Mouse (Mus musculus) gastrocnemius, adult 18-20 months (tissue): ENCODE data around the gene Phlda1. TPM values are rescaled to one million over a fixed set of nuclear protein-coding genes. Genes with fewer than 3 reads are reported as not detected.

ENCODE experiments used
- DNase-seq: peaks from one replicate; pipeline ENCODE4 v3.0.0; 2021; ENCODE audit warnings: low spot score
- total RNA-seq, 2 experiments: library from RNA; stranded (reverse); gene quantifications; 2 replicates each; pipeline ENCODE4 v1.2.3; 2021

Phlda1 gene
- total RNA-seq, 2 experiments from 2014 or later = 2.7 to 4.7 TPM

DNA sequence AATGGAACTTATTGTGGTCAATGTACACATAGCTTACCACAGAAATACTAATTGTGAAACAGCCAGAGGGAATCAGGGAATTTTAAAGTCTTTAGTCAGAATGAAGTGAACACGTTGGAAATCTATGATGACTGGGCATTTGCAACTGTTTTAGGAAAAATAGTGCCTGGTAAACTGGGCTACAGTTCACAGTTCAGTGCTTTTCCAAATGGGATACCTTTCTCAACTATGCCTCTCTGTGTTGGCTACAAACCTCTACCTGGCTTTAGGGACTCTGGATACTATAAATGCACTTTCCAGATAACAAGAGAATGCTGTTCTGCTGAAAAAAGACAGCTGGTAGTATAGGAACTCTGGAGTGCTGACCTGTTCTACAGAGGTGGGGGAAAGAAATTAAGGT lies 1.5 kb upstream of the Phlda1 start:
- no peak for DNase-seq

DNA sequence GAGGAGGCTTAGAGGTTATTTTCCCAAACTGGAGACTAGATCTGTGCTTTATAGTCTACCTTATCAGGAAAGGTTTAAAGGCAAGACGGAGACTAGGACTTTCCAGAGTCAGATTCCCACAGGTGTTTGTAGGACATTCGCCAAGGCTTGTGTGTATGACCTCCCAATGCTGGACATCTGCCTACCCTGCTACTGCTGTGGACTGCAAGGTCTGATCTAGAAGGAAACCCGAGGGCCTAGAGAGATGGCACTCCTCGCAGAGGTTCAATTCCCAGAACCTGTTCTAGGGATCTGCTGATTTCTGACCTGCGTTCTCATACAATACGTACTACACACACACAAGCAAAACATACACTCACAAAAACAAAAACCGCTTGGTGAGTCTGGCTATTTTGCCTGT lies 680 bp upstream of the Phlda1 start:
- DNase-seq = no peak

DNA sequence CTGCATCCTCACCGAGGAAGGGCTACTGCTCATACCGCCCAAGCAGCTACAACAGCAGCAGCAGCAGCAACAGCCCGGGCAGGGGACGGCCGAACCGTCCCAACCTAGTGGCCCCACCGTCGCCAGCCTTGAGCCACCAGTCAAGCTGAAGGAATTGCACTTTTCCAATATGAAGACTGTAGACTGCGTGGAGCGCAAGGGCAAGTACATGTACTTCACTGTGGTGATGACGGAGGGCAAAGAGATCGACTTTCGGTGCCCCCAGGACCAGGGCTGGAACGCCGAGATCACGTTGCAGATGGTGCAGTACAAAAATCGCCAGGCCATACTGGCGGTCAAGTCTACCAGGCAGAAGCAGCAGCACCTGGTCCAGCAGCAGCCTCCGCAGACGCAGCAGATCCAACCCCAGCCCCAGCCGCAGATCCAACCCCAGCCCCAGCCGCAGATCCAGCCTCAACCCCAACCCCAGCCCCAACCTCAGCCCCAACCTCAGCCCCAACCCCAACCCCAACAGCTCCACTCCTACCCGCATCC lies 907 bp downstream of the Phlda1 start:
- DNase-seq = peak; percentile 44

DNA sequence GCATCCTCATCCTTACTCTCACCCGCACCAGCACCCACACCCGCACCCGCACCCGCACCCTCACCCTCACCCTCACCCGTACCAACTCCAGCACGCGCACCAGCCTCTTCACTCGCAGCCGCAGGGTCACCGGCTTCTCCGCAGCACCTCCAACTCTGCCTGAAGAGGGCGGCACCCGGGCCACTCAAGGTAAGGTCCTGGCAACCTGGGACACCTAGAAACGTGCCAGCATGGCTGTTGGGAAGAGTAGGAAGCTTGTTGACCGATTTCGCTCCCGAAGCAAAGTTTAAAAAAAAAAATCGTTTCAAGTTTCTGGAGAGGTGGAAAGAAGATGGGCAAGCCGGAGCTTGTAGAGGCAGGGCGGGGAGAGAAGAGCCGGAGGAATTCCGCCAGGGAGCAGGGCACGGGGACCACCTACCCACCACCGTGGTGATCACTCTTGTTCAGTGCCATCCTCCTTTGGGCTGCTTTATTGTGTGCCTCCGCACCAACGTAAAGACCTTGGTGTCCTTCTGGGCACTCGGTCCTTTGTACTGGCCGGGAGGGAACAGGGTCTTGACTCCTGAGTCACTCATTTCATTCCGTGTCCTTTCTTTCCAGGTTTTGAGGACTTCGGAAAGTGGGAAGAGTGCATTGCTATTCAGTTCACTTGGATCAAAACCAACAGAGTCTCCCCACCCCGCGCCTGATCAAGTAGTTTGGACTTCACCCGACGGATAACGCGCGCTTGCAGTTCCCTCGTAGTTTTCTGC lies 1.6 kb downstream of the Phlda1 start:
- peak; percentile 58 for DNase-seq

DNA sequence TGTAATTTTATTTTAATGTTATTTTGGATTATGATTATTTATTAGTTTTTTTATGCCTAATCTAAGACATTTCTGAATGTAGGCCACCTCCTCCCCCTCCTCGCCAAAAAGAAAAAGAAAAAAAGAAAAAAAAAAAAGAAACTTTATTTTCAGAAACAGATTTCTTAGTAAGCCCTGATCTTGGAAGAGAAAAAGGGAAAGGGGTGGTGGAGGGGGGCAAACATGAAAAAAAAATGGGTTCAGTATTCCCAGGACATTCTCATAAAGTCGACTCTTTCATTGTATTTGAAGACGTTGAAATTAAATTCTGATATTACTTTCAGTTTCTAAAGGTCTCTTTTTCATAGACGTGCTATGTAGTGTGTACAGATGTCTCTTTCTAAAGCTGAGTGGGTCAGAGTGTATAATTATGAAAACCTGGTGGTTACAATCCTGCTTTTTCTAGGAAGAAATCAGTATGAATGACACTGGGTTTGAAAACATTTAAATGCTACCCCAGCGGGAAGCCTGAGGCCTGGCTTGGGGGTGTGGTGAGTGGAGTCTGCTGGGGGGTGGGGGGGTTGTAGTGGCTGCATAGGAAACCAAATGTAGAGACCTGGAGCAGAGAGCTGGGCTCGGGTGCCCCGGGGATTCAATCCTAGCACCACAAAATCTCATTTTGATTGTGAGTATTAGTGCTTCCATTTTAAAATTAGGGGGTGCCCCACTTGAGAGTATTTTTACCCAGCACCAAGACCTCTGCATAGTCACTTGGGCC lies 2.4 kb downstream of the Phlda1 start:
- DNase-seq = no peak

DNA sequence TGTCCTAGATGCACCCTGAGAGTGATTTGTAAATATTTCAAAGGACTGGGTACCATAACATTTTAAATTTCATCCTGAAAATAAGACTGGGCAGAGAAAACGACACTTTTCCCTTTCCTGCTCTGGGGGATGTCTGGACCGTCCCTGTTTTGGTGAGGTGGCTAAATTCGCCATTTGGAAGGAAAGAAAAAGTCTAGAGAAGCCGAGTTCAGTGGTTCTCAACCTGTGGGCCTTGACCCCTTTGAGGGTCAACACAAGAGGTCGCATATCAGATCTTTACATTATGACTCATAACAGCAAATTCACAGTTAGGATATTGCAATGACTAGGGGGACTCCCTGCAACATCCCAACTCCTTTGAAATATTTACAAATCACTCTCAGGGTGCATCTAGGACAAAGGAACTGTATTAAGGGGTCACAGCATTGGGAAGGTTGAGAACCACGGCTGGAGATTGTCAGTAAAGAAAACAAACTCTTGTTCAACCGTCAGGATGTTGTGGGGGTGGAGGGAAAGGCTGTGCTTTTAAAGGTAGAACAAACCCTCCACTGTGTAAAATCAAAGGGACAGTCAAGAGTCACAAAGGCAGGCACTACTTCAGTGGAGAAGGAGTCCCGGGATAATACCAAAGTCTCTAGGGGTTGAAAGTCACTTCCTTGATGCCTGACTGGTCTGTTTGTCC lies 3.2 kb downstream of the Phlda1 start:
- no peak for DNase-seq

DNA sequence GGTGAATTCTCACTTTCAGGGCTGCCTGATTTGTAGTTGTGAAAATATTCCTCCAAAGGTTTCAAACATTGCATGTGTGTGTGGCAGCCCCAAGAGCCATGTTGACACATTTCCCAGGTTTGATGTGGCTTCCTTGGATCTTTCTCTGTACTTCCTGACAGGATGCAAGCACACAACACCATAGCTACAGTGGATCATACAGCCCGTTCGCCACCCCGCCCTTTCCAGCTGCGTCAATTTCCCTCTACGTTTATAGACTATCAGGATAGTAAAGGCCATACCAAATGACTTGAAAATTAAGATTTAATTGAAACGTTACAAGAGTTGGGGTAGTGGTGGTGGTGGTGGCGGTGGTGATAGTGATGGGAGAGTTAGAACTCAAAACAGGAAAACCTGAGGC lies 3.9 kb downstream of the Phlda1 start:
- DNase-seq = no peak

DNA sequence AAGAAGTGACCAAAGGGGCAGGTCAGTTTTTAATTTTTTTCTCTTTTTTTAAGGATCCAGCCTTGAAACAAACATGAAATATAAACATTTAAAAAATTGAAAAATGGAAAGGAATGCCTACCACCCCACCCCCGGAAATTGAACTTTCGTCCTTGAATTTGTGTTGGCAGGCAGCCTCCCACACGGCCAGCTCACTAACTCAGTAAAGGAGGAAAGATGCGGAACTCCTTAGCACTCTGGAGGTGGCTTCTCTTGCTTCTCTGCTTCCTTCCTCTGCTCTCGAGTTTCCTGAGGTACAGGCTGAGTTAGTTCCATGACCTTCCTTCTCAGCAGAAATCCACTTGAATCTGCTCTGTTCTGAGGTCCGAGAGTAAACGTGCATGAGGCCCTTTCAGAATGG lies 4.7 kb downstream of the Phlda1 start:
- DNase-seq = no peak

DNA sequence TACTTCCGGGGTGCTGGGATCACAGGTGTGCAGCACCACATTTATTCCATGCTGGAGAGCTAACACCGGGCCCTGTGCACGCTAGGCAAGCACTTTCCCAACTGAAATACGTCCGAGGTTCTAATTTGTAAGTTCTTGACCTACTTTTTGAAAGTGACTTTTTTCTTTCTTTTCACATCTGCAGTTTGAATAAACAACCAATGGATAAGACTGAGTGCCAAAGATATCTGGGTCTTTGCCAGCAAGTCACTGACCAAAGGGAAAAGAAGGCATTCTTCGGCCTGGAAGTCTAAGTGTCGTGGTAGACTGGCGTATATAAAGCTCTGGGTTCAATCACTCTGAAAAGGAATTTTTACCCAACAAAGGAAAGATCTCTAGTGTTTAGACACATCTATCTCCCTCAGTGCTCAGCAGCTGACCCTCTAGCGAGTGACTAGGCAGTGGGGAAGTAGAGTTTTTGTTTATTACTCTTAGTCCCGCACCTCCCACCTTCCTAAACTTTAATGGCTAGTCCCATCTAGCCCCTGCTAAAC lies 6.0 kb downstream of the Phlda1 start:
- peak; percentile 64 for DNase-seq

DNA sequence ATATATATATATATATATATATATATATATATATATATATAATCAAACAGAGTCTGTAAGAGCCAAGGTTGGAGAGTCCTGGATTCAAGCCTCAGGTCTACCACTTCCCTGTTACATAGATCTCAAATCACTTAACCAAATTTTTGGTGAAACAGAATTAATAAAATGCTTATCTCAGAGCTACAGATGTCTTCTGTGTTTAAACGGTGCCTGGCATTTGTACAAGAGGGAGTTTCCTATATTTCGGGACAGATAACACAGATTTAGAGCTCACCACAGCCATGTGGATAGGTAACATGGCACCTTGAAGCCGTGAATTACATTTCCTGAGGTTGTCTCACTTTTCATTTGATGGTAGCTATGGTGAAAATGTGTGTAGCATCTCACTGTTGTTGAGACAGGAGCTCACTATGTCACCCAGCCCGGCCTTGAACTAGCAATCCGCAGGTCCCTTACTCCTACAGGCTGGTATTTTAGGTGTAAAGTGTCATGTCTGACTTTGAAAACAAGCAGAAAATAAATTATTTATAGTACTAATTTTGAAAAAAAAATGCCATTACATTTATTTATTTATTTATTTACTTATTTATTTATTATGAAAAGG lies 8.3 kb downstream of the Phlda1 start:
- DNase-seq = no peak

DNA sequence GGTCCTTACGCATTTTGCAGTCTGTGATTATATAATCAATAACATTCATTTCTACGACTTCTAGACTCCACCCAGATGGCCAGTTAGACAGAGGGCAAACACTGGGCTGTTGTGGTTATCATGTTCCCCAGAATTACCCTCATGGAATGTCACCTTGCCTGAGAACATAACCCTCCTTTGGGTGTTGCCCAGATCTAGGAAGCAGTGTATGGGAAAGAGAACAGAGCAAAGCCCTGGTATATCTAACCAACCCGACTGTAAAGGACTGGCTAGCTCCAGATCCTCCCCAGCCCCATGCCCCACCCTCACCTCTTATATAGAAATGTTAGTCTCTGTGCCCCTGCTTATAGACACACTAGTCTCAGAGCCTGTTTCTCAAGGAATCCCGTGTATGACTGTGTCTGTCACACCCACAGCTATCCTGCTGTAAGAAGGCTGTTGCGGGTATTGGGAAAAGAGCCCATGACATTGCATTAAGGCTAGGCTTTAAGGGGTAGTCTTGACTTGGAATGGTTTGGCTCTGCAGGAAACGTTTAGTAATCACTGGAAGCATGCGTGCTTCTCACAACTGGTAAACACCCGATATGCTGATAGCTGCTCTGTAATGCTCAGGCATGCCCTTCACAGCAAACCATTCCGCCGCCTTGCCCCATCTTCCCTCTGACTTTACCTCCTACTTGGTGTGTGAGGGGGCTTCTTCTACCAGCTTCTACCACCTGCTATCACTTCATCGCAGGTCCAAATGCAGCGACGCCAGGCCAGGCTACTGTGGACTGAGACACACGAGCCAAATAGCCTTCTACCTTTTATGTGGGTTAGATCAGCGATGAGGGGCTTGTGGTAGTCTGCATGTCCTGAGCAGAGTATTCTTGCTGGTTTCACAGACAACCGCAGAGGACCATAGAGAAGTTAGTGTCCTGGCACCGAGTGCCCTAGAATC lies 9.3 kb downstream of the Phlda1 start:
- no peak for DNase-seq

DNA sequence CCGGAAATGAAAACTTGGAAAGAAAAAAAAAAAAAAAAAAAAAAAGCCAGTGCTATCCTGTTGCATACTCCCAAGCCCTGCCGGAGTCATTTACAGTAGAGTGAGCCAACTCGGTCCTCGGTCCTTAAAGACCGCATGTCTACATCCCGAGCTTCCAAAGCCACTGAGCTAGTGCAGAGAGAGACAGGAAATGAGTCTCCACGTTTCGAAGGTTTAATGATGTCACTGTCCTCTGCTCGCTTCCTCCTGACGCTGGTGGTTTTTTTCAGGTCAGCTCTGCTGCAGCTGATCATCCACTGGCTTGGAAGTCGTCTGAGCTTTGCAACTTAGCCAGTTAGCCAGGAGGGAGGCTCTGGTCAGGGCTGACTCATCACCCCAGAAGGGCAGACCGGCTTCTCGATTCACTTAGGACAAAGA lies 10.1 kb downstream of the Phlda1 start:
- DNase-seq = peak; percentile 71

DNA sequence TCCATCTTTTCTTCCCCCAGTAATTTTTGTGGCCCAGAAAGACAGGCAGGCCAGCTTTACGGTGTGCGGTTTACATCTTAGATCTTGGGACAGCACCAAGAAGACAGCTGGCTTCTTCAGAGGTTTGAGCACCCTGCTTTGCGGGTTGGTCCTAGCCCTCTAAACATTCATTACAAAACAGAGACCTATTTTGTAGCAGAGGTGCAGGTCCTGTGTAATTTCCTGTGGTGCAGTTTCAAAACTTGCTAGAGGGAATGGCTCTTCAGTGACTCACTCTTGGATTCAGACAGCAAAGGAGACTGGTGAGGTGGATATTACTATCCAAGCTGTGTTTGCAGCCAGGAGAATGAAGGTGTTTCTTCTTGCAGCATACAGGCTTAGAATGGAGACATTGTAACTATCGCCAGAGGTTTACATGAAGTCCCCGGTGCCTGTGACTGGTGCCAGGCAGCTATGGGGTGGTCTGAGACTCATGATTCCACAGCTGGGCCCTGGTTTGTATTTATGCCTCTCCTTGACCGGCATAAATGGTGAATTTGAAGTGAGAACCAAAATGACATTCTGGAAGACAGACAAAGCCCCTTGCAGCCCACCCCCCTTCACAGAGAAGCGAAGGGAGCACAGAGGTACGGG lies 10.8 kb downstream of the Phlda1 start:
- DNase-seq = no peak

DNA sequence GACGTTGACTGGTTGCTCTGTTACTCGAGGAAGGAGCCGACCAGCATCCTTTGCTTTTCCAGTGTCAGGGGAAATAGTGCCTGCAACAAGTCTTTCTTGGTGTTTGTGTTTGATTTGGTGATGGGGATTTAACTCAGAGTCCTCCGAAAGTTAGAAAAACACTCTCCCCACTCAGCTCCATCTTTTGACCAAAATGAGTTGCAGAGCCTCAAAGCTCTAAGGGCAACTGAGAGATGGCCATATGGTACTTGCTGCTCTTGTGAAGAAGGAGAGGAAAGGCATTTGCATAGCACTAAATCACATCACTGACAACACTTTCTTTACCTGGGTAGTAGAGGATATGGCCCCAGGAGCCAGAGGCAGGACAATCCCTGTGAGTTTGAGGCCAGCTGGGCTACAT lies 12.3 kb downstream of the Phlda1 start:
- no peak for DNase-seq

DNA sequence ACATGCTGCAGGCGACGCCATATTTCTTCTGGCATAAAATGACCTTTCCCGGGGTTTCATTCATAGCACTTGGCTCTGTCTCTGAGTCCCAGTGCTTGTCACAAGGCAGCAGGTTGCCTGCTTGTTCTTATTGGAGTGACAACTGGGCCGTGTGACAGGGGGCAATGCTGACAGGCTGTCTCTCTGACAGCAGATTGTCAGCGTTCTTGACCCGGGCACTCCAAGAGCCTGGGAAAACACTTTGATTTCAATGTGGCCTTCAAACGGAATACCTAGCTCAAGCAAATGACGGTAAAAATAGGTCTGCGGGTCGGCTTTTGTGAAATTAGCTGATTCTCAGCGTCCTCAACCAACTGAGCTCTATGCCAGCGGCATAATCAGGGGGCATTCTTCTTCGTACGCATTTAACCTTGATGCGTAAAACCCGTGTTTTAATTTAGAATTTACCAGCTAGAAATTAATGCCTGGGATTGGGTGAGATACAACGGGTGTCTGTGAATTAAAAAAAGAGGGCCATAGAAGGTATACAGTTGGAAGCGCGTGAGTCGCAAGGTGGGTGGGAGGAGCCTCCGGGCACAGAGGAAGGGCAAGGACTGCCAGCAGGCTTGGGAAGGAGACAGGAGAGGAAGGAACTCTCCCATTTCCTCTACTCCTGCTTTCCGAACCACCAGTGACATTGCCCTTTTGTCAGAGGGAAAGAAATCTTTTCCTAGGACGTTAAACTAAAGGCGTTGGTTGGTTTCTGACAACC lies 13.7 kb downstream of the Phlda1 start:
- DNase-seq = no peak

DNA sequence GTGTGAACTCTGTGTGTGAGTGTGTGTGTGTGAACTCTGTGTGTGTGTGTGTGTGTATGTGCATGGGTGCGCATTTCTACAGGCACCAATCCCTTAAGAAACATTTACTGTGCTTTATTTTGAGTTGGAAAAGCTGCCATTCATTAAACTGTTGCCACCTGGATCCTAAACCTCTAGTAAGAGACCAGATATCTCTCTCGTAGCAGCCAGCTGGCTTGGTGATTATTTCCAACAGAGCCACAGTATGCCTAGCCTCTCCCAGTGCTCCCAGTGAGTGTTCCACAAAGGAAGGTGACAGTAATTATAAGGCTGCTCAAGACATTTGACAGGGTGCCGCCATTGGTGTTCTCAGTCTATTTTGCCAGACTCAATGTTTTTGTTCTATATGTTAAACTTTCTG lies 14.5 kb downstream of the Phlda1 start:
- DNase-seq = no peak

DNA sequence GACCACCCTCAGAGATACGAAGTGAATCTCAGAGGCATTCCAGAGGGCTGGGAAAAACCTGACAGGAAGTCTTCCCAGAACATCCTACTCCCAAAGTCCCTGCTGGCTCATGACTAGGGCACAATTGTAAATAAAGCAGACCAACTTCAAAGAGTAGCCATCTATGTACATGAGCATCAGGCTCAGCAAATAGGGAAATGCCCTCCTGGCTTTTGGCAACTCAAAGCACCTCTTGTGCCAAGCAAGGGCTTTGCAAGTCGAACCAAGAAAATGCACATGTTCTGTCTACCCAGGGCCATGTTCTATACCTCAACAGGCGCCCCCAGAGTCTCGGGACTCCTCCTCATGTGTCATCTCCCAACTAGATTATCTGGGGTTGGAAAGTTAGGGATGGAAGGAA lies 15.6 kb downstream of the Phlda1 start:
- DNase-seq = no peak

DNA sequence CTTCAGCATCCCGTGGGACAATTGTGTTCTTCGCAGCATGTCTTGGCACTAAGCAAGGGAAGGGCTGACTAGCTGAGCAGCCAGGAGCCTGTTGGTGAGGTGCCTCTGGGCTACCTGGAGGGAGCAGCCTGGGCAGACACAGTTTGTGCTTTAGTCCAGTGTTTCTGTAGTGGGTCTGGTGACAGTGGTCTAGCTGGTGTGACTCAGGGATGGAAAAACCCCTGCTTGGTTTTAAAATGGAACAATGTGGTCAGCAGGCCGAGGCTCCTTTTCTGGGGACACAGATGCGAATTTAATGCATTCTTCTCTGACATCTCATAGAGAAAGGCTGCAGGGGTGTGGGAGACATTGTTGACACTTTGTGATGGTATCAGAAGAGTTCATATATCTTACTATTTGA lies 16.1 kb downstream of the Phlda1 start:
- DNase-seq = no peak

DNA sequence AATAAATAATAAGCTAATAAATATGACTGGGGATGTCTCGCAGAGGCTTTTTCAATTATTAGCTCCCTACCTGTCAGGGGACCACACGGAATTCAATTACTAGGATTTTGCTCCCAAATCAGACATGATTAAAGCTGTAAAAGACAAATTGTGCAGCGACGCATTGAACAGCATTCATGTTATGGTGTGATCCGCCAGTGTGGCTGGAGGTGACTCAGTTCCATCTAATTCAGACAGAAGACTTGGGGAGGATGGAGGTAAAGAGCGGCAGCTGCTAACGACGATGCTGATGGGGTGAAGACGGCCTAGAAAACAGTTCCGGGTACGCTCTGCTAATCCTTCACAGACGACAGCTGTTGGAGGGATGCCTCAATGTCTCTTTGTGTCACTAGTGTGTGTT lies 17.8 kb downstream of the Phlda1 start:
- DNase-seq = no peak
